Mouse (Mus musculus) layer of hippocampus, postnatal 25 days (tissue): ENCODE data around the gene Slc8a1. TPM values are rescaled to one million over a fixed set of nuclear protein-coding genes. Genes with fewer than 3 reads are reported as not detected.
A peak's percentile ranks its signal among the peaks of the same experiment; 100 is the strongest.

Experiments used
- DNase-seq, 2 experiments: peaks; one replicate each; pipeline ENCODE4 v3.0.0; 2022; ENCODE audit warnings: mixed read lengths in 2 of 2, low spot score in 1 of 2; ENCODE audit errors: extremely low spot score in 1 of 2
- total RNA-seq, 2 experiments: library from RNA; stranded (reverse); gene quantifications; 2 replicates each; pipeline ENCODE4 v1.2.3; 2021

Slc8a1 gene
- total RNA-seq, 2 experiments from 2014 or later: 261 to 289 TPM

DNA sequence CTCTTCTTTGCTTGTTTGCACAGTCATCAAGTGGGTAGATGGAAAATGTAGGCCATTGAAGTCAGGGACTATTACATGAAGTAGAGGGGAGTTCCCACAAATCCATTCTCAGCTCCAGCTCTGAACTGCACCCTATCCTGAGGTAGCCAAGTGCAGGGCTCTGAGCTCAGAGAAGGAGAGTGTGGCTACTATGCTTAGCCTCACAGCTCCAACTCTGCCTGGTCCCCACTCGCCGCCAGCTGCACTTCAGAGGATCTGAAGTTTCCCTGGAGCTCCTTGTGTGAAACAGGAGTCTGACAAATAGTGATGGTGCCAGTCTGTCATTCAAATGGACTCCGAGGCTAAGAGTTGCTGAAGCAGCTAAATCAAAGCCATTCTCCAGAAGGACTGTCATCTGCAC lies 282.9 kb downstream of the Slc8a1 start:
- DNase-seq: no peak

DNA sequence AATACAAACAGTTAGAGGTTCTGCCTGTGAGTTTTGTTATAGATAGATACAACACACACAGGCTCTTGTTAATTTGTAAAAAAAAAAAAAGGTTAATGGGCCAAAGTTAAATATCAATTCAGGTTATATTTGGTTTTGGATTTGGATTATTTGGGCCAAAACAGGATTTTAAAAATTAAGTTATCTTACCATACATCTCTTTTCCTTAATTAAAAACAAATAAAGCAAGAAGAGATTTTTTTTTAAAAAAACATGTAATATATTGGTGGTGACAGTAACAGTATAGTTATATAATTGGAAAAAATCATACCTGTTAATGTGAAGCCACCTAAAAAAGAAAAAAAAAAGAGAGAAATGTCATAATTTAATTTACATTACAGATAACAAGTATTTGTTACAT lies 296.7 kb downstream of the Slc8a1 start, which contains the start of gene Gm11096:
TSS of gene Gm11096 (plus strand) at position 301 of the 400 bp plus-strand sequence.
- DNase-seq: no peak

DNA sequence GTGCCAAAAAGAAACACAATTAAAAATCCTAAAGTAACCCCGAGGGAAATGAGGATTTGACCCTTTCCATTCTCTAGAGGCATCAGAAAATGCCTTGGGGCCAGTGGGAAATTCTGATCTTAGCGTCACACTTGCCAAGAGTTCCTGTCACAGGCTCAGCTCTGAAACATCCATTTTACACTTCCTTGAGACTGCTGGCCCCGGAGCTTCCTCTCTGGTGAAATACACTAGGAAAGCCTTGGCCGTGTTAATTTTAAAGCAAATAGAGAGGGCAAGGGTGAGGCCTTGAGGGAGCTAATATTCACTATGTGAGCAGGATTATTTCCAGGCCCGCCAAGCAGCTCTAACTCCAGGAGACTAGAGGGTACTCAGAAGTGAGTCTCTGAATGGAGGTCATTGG lies 305.0 kb downstream of the Slc8a1 start:
- DNase-seq: no peak

DNA sequence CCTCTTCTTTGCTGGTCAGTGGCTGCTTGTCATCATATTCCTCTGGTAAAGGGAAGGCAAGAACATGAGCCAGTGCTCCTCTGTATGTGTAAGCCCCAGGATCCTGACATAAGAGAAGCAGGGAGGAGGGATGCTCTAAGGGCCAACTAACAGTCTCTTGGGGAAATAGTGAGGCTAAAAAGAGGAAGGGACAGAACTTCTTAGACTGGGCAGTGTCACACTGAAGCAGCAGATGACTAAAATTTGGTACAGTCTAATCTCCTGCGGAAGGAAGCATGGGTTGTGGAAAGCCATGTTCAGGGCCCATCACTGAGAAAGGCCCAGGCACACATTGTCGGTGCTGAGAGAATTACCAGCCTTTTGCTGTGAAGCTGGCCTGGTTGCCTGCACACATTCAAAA lies 305.4 kb downstream of the Slc8a1 start:
- DNase-seq: no peak

DNA sequence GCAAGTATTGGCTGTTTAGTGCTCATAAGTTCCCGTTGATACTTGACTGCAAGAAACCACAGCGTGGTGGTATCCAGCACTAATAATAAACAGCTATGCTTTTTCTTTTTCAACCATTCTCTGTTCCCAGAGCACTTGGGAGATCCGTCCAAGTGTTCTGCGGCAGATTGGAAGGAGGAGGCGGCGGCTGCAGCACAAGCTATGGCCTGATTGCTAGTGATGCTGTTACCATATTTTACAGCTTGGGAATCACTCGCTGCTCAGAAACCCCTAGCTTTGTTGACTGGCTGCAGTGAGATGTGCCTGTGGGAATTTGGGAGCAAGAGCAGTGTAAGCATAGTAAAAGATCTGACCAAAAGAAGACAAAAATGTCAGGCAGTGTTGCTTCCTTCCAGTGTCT lies 310.9 kb downstream of the Slc8a1 start:
- DNase-seq: peak in 1 of 2 experiments; percentile 29

DNA sequence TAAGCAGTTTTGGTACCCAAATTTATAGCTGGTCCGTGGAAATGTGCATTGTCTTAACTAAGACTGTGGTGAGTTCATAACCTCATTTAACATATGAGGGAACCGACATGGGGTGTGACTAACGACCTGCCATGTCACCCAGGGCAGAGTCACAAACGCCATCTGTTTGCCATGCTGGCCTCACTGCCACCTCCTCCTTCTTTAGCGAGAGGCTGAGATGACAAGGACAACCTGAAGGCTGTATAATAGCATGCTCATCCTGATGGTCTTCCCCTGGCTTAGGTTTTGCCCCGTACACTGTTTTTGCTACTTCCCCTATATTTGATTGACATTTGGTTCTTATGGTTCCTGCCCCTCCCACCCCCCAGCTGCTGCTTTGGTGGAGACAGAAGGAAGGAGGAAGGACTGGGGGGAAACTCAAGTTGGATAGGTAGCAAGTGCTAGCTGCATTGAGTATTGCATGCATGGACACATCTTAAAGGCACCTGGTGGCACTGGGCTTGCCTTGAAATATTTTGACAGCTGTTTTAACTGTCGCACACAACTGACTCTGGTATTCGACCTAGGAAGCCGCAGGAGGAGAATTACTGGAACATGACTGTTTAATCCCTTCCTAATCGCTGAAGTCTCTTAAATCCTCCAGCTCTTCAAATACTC lies 313.8 kb downstream of the Slc8a1 start:
- no peak for DNase-seq

DNA sequence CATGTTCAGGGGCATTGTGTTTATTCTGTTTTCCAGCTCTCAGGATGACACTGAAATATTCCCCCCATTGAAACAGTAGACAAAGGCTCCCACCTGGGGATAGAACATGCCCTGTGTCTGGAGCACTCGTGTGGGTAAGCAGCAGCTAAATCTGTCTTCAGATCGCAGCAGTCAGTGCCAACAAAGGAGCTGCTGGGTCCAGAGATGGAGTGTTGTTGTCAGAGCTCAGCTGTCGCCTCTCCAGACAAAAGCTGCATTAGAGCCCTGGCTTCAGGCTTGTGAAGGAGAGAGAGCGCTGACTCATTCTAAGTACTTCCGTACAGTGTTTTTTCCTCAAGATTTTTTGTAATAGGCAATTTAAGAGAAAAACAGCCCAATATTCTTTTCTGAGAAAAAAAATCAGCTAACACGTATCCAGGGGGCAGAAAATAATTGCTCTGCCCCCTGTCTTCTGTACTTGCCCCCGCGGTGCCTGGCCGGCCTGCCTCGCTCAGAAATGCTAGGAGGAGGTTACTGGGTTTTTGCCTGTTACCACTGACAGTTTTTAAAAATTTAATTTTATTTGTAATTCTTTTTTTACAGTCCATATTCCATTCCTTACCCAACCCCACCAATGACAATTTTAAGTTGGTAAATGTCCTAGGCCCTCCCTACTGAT lies 318.2 kb downstream of the Slc8a1 start:
- DNase-seq: no peak

DNA sequence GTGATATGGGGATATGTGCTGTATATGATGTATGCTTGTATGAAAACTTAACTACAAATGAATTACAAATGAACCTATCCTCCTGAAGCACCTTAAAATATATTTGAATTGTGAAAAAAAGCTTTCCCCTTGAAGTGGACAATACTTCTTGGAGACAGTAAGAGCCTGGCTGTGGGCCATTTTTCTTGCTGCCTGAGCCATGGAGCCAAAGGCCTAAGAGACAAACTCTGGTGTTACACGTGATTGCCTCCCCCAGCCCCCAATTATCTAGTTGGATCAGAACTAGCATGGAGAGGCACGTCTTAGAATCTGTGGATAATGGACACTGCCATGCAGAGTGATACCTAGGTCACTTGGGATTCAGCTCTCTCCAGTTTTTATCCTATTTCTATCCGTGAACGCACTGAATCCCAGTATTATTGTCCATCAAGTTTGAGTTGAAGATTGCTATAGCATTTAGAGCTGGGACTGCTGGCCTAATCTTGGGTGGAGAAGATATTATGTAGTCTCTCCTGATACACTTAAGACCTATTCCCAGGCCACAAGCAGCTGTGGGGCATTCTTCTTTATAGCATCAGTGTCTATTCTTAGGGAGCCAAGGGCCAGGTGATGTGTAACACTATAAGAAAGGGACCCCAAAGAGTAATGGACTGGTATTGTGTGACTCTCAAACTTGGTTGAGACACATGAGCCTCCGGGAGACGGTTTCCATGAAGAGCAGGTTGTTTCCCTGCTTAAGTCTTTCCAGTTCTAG lies 321.6 kb downstream of the Slc8a1 start:
- DNase-seq: no peak

DNA sequence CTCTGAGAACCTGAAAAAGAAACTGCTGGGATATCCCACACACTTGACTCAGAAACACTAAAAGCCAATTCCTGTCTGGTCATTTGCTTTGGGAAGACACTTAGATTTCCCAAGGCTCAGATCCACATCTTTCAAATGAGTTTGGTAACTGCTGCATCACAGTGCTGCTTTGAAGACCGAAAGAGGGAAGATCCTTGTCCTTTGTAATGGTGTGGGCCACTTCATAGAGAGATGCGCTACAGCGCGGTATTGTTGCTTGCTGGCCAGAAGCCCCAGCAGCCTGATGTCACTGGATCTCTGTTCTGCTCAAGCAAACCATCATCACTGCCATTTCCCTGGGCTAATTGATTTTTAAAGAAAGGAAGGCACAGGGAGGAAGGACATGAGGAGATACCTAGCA lies 325.4 kb downstream of the Slc8a1 start:
- no peak for DNase-seq

DNA sequence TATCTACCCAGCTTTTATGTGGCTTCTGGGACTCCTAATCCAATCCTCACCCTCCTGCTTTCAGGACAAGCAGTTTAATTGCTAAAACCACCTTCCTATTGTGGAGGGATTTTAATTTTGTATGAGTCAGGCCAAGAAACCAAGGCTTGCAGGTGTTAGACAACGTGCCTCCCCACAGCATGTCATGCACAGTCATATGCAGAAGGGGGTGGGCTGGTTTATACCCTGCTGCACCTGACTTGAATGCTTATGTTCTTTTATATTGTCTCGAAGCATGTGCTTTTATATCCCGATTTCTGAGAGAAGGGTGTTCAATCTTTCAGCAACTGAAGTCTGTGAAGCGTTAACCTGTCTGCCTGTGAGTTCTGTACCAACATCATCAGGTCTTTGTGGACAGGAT lies 334.0 kb downstream of the Slc8a1 start:
- DNase-seq: no peak

DNA sequence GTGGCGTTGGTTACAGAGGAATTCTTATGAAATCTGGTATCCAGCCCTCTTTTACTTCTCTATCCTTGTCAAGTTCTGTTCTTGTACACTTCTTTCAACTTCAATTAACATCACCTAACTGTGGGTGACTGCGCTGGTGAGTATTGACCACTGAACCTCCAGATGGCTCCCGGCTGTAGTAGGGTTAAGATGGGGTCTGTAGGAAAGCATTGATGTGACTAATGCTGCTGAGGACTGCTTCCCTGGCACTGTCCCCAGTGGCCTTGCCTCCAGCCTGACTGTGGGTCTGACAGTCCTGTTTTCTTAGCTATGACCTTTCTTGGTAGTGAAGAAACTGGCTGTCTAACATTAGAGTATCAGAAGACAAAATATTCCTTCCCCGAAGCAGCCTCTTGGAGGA lies 335.1 kb downstream of the Slc8a1 start:
- no peak for DNase-seq

DNA sequence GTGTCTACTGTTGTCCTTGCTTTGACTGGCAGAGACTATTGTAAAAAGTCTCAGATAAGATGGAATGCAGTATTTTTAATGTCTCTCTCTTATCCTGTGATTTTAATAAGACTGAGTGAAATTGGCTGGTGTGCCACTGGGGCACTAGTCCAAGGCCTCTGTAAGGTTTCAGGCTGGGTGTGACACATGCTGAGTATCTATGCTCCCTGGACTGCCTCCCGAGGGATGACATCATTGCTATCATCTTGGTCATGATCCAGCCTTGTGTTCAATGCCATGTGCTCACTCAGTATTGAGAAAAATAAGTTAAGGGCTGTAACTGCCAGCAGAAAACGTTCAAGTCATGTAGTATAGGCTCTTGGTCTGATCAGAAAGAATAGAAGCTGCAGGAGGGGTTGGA lies 335.5 kb downstream of the Slc8a1 start:
- peak in 1 of 2 experiments; percentile 41 for DNase-seq

DNA sequence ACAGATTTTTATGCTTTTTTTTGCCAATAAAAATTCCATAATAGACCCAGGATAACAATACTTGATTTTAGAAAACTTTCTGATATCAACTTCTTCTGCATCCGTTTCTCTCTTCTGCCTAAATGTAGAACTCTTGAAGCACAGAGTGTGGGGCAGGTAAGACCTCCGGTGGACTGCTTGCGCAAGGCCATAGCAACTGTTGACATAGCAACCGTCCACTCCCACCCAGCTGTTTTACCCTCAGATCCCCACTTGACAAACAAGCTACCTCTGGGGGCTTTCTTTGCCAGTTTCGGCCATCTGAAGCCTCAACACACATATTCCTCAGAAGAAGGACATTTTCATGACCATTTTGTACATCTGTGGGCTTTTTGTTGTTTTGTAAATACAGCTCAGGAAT lies 337.8 kb downstream of the Slc8a1 start:
- DNase-seq: no peak

DNA sequence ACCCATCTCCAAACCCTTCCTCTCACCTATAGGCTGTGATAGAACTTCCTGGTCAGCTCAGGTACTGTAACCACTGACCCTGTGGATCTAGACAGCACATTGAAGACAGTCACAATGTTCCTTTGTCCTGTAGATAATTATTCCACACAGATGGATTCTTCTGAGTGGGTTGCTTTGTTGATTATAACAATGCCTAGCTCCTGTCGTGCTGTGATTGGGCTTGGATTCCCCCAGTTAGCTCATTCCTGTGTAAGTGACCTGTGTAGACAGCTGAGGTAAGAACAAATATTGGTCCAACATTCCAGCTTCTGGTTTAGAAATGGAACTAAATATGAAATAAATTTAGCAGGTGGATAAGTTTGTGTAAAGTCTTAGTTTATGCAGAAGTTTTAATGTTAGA lies 340.7 kb downstream of the Slc8a1 start:
- DNase-seq: no peak

DNA sequence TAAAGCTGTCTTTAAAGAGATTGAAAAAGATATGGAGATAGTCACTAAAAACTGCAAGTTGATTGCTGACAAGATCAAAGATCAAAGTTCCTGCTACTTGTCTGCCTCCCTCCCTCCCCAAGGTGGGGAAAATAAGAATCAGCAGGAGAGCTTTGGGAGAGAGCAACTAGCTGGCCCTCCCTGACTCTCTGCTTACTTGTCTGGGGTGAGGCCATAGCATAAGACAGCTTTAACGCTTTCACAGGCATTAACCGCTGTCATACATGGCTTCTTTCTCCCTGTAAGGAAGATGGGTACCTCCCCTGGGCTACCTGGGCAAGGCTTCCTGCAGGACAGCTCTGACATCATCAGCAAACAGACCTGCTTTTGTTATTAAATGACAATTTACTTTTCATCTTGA lies 344.1 kb downstream of the Slc8a1 start:
- DNase-seq: no peak

DNA sequence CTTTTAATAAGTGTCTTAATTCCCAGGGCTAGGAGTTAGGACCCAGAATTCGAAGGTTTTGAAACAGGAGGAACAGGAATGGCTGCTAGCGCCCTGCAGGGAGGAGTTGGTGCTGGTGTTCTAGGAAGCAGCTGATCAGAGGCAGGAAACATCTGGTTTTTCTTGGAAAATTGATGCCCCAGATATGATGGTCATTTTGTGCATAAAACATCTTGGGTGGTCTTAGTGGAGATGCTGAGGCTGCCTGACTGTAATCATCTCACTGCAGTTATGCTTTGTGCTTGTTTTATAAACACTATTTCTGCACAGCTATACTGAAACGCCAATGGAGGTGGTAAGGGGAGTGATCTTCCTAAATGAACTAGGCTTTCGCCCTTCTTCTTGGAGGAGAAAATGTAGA lies 345.1 kb downstream of the Slc8a1 start:
- no peak for DNase-seq

DNA sequence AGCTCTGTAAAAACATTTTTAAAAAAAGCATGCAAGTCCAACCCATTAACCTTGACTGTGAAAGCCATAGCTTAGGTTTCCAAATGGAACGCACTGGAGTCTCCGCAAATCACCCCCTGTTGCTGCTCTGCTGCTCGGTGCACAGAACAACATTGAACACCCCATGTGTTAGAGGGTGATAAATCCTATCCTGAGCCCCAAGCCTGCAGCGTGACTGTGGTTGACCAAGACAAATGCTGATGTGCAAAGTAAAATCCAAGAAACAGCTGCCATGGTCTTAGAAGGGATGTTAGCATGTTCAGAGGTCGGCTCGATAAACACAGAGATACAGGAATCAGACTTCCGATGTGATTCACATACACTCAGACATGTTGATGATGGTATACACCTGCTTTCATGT lies 346.7 kb downstream of the Slc8a1 start:
- DNase-seq: no peak

DNA sequence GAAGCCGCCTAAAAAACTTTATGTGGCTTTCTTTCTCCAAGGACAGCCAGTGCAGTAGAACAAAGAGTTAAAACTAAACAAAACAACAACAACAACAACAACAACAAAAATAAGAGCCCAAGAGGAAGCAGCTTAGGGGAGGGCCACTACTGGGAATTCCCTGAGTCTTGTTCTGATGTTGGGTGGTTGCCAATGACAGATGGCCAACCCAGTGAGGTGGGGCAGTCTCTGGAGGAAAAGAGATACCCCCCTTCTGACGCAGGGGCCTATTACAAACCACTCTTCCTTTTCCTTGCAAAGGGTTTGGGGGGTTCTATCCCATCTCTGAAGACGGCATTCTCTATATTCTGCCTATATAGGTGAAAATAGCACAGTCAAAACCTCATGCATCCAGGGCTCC lies 347.4 kb downstream of the Slc8a1 start:
- DNase-seq: no peak

DNA sequence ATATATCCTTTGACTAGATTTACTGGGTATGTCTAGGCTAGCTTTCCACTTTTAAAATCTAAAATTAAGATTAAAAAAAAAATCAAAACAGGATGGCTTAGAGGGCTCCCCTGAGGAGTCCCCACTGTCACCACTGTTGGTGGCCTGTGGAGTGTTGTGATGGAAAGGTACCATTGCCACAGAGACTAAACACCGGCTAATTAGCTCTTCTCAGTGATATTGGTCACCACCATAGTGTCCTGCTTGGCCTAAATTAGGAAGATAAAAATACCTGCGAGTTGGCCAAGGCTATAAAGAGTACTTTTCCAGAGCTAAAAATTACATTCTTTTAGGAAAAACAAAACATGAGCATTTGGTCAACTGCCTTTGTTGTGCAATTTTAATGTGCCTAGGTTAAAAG lies 352.1 kb downstream of the Slc8a1 start:
- no peak for DNase-seq

DNA sequence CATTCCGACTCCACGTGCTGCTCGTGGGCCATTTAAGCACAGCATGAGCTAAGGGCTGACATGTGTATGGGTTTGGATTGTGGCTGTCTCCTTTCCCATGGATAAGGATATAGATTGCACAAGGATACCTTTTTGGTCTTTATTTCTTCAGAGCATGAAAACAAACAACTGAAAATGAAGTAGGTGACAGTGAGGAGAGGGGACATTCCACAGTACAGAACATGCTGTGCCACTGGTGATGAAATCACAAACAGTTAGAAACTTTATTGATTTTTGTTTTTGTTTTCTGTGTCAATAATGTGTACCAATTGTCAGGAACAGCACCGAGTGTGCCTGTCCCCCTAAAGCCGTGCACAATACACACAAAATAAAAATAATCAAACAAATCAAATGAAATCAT lies 352.7 kb downstream of the Slc8a1 start:
- DNase-seq: no peak

DNA sequence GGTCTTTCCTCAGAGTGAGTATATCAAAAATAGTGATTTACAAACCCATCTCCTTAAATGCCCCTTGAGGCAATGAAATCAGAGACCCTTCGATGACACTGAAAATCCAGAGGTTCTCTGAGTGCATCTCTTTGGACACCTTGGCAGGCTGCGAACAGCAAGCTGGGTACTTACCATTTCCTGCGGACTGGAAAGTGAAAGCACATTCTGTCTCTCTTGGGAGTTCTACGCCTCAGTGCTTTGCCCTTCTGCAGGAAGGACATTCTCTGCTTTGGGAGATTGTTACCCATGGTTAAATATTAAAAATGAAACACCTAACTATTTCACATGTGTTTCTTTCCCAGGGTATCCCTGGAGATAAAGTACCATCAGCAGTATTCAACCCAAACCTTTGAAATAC lies 354.7 kb downstream of the Slc8a1 start:
- DNase-seq: no peak

DNA sequence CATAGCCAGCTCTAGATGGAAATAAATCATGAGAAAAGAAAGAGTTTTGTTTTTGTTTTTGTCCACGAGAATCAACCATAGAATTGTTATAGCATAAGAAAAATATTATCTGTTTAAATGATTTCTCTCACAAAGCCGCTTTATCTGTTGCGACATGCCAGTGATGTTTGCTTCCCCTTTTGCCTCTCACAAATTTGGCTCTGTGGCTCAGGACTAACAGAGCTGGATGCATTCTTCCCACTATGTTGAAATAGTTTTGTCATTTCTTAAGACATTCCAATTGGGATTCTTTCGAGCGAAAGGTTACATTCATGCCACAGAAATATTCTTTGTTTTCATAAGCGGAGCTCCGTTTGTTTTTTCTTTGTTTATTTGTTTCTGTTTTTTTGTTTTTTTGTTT lies 359.7 kb downstream of the Slc8a1 start:
- no peak for DNase-seq
